Mouse (Mus musculus): ENCODE measurements around the gene Tmem214. TPM values are rescaled to one million over a fixed set of nuclear protein-coding genes. Genes with fewer than 3 reads are reported as not detected.

Tmem214 gene
- total RNA-seq, 2 experiments from 2014 or later, result 18.1 to 24.2 TPM

GRCm38 (mm10) chr5:30927945-30928529 lies 60.2 kb downstream of the Tmem214 start:
- no peak for ATAC-seq (replicated peaks; ENCODE audit: low FRiP score, low TSS enrichment, poor library complexity, severe bottlenecking)

Other genes starting within 250 kb of the Tmem214 start
- gene Slc35f6, start 220.1 kb upstream of the Tmem214 start, total RNA-seq (2014; fragmentation: Nextera tagmentation), result 18.5 and 23.4 TPM in 2 replicates
- 6.8 and 8.9 TPM in 2 replicates for gene Slc35f6, start 220.1 kb upstream of the Tmem214 start, total RNA-seq (2017)
- gene Cenpa, start 201.2 kb upstream of the Tmem214 start, total RNA-seq (2014; fragmentation: Nextera tagmentation), result 337 and 377 TPM in 2 replicates
- 136 and 144 TPM in 2 replicates for gene Cenpa, start 201.2 kb upstream of the Tmem214 start, total RNA-seq (2017)
- gene Dpysl5, start 156.4 kb upstream of the Tmem214 start, total RNA-seq (2014; fragmentation: Nextera tagmentation), result not detected in 2 replicates
- gene Dpysl5, start 156.4 kb upstream of the Tmem214 start, total RNA-seq (2017), result not detected in 2 replicates
- gene Mapre3, start 53.4 kb upstream of the Tmem214 start, total RNA-seq (2014; fragmentation: Nextera tagmentation), result 0.25 TPM in 1 of 2 replicates, not detected in the other
- gene Mapre3, start 53.4 kb upstream of the Tmem214 start, total RNA-seq (2017), result not detected in 2 replicates
- 13.6 and 29.9 TPM in 2 replicates for gene Agbl5, start 20.7 kb downstream of the Tmem214 start, total RNA-seq (2014; fragmentation: Nextera tagmentation)
- gene Agbl5, start 20.7 kb downstream of the Tmem214 start, total RNA-seq (2017), result 12.1 and 23.3 TPM in 2 replicates
- gene Ost4, start 39.8 kb downstream of the Tmem214 start, total RNA-seq (2014; fragmentation: Nextera tagmentation), result 270 and 300 TPM in 2 replicates
- 278 and 305 TPM in 2 replicates for gene Ost4, start 39.8 kb downstream of the Tmem214 start, total RNA-seq (2017)
- gene Emilin1, start 45.4 kb downstream of the Tmem214 start, total RNA-seq (2014; fragmentation: Nextera tagmentation), result 13.5 and 18.9 TPM in 2 replicates
- gene Emilin1, start 45.4 kb downstream of the Tmem214 start, total RNA-seq (2017), result 5.7 and 10.3 TPM in 2 replicates
- 80.4 and 113 TPM in 2 replicates for gene Khk, start 53.4 kb downstream of the Tmem214 start, total RNA-seq (2014; fragmentation: Nextera tagmentation)
- gene Khk, start 53.4 kb downstream of the Tmem214 start, total RNA-seq (2017), result 64.4 and 90.0 TPM in 2 replicates
- 0.35 TPM in 1 of 2 replicates, not detected in the other for gene Cgref1, start 77.6 kb downstream of the Tmem214 start, total RNA-seq (2014; fragmentation: Nextera tagmentation)
- 0.46 TPM in 1 of 2 replicates, not detected in the other for gene Cgref1, start 77.6 kb downstream of the Tmem214 start, total RNA-seq (2017)
- 109 and 117 TPM in 2 replicates for gene Preb, start 92.3 kb downstream of the Tmem214 start, total RNA-seq (2014; fragmentation: Nextera tagmentation)
- gene Preb, start 92.3 kb downstream of the Tmem214 start, total RNA-seq (2017), result 28.0 and 39.1 TPM in 2 replicates
- gene Tcf23, start 100.7 kb downstream of the Tmem214 start, total RNA-seq (2014; fragmentation: Nextera tagmentation), result not detected in 2 replicates
- not detected in 2 replicates for gene Tcf23, start 100.7 kb downstream of the Tmem214 start, total RNA-seq (2017)
- 27.7 and 51.7 TPM in 2 replicates for gene Atraid, start 180.3 kb downstream of the Tmem214 start, total RNA-seq (2014; fragmentation: Nextera tagmentation)
- 50.1 and 57.6 TPM in 2 replicates for gene Atraid, start 180.3 kb downstream of the Tmem214 start, total RNA-seq (2017)
- gene Slc5a6, start 180.9 kb downstream of the Tmem214 start, total RNA-seq (2014; fragmentation: Nextera tagmentation), result 3.1 and 4.3 TPM in 2 replicates
- gene Slc5a6, start 180.9 kb downstream of the Tmem214 start, total RNA-seq (2017), result 4.1 and 7.1 TPM in 2 replicates
- gene Cad, start 186.8 kb downstream of the Tmem214 start, total RNA-seq (2014; fragmentation: Nextera tagmentation), result 124 and 224 TPM in 2 replicates
- 39.7 and 65.0 TPM in 2 replicates for gene Cad, start 186.8 kb downstream of the Tmem214 start, total RNA-seq (2017)
- gene Dnajc5g, start 238.3 kb downstream of the Tmem214 start, total RNA-seq (2014; fragmentation: Nextera tagmentation), result not detected in 2 replicates
- not detected in 2 replicates for gene Dnajc5g, start 238.3 kb downstream of the Tmem214 start, total RNA-seq (2017)
- gene Slc30a3, start 240.2 kb downstream of the Tmem214 start, total RNA-seq (2014; fragmentation: Nextera tagmentation), result not detected in 2 replicates
- gene Slc30a3, start 240.2 kb downstream of the Tmem214 start, total RNA-seq (2017), result not detected in 2 replicates
- gene Trim54, start 248.7 kb downstream of the Tmem214 start, total RNA-seq (2014; fragmentation: Nextera tagmentation), result not detected in 2 replicates
- not detected in 2 replicates for gene Trim54, start 248.7 kb downstream of the Tmem214 start, total RNA-seq (2017)

All from megakaryocyte-erythroid progenitor cell, adult 5-6 weeks (primary cell).